Mouse (Mus musculus): ENCODE data around the gene Wipi2.

DNA sequence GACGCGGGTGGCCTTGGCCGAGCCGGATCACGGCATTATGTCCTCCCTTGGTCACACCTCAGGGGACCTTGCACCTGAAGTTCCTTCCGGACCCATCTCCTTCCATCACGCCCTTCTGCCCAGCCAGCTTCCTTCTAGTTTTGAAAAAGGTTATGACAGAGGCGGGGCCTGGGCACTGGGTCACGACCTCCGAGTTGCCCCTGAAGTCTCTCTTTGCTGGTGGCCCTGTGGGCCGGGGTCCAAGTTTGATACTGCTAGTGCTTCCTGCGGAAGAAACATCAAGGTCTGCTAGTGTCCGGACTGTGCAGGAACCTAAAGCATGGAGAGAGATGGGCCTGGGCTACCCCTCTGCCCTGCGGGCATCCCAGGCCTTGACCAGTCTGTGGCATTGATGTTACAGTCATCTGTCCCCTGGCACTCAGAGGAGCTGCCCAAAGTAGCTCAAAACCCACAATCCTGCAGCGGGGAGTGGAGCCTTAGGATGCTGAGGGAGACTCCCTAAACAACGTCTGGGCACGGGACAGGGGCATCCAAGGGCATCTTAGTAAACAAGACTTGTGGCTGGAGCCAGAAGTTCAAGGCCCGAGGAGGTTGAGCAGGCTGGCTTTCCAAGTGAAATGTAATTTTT is 75.1 kb downstream of the Wipi2 start:
- TF ChIP-seq POLR2A (IDR thresholded peaks at IDR 0.05; ENCODE audit: insufficient read depth, low read depth, low read length) = no peak
- TF ChIP-seq CTCF (IDR thresholded peaks at IDR 0.05; ENCODE audit: insufficient read depth, low read depth, low read length) = no peak

Data from olfactory bulb, adult 2 months (tissue).